Mouse (Mus musculus): ENCODE results near the gene Necap2.

DNA sequence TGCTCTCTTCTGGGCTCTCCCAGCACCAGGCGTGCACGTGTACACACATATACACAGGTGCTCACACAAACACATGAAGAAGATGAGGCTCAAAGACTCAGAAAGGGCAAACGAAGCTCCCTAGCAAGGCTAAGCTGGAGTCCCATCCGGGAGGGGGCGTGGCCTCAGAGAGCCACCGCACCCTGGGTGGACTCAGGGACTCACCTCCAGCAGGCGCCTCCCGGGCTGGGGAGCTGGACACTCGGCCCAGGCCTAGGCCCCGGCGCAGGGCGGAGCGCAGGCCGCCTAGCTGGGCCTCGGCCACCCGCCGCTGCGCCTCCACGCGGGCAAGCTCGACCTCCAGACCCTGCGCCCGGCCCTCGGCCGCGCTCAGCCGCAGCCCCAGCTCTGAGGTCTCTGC is 53.2 kb downstream of the Necap2 start:
- TF ChIP-seq CTCF (conservative IDR thresholded peaks at IDR 0.05; ENCODE audit: insufficient read depth, insufficient read length, low read depth, low read length) (no peak), POLR2A (IDR thresholded peaks at IDR 0.05; ENCODE audit: low read depth, low read length) (no peak)
